Mouse (Mus musculus) kidney, embryonic 16.5 days (tissue): ENCODE results near the gene Rsph3b. TPM values are rescaled to one million over a fixed set of nuclear protein-coding genes. Genes with fewer than 3 reads are reported as not detected.
"Not testable (repeated sequence)": the region's sequence is repeated elsewhere in the genome, so short reads cannot be mapped to it uniquely, and the experiment has no call there.

Experiments used
- ATAC-seq: fragments of 200-750 bp; cut with Nextera tagmentation; 2 replicates; pipeline ENCODE4 v1.8.0; 2017; ENCODE audit warnings: moderate TSS enrichment; ENCODE audit not compliant: low FRiP score, low TSS enrichment
- H3K27ac ChIP-seq: fragments of 300-500 bp; sonication (generic); 2 replicates; pipeline ENCODE4 v1.5.1; 2014; ENCODE audit warnings: low read length
- H3K27me3 ChIP-seq: fragments of 300-500 bp; sonication (generic); 2 replicates; pipeline ENCODE4 v1.6.1; 2014; ENCODE audit warnings: low read length, control low read depth, mixed read lengths; ENCODE audit not compliant: insufficient read depth
- H3K36me3 ChIP-seq: fragments of 300-500 bp; sonication (generic); 2 replicates; pipeline ENCODE4 v1.6.1; 2014; ENCODE audit warnings: low read length, control low read depth, mixed read lengths; ENCODE audit not compliant: insufficient read depth
- H3K4me1 ChIP-seq: fragments of 300-500 bp; sonication (generic); 2 replicates; pipeline ENCODE4 v1.6.1; 2014; ENCODE audit warnings: low read length, control low read depth, mixed read lengths; ENCODE audit not compliant: insufficient read depth
- H3K4me2 ChIP-seq: fragments of 300-500 bp; sonication (generic); replicated peaks from 2 replicates; pipeline ENCODE4 v1.6.1; 2014; ENCODE audit warnings: low read depth, low read length
- H3K4me3 ChIP-seq: fragments of 300-500 bp; sonication (generic); 2 replicates; pipeline ENCODE4 v1.5.1; 2014; ENCODE audit warnings: mild to moderate bottlenecking, low read length
- H3K9ac ChIP-seq: fragments of 300-500 bp; sonication (generic); replicated peaks from 2 replicates; pipeline ENCODE4 v1.6.1; 2014; ENCODE audit warnings: low read length
- H3K9me3 ChIP-seq: fragments of 300-500 bp; sonication (generic); 2 replicates; pipeline ENCODE4 v1.6.1; 2016; ENCODE audit warnings: low read length, control low read depth
- WGBS: fragments of 180-500 bp; shearing (Covaris S2); extraction: QIAGEN DNeasy Blood & Tissue Kit; methylation state at CpG from one replicate; pipeline ENCODE4 v1.1.7; 2014; 5-methylcytosine and 5-hydroxymethylcytosine counted together
- polyA plus RNA-seq: library from polyadenylated mRNA; unstranded; fragments of >200 nt; fragmentation: Nextera tagmentation; extraction: Ambion mirVana; gene quantifications from 2 replicates; pipeline ENCODE4 v1.2.1, GENCODE M21; 2015

Rsph3b gene
- 60.4 and 60.6 TPM in 2 replicates for polyA plus RNA-seq

DNA sequence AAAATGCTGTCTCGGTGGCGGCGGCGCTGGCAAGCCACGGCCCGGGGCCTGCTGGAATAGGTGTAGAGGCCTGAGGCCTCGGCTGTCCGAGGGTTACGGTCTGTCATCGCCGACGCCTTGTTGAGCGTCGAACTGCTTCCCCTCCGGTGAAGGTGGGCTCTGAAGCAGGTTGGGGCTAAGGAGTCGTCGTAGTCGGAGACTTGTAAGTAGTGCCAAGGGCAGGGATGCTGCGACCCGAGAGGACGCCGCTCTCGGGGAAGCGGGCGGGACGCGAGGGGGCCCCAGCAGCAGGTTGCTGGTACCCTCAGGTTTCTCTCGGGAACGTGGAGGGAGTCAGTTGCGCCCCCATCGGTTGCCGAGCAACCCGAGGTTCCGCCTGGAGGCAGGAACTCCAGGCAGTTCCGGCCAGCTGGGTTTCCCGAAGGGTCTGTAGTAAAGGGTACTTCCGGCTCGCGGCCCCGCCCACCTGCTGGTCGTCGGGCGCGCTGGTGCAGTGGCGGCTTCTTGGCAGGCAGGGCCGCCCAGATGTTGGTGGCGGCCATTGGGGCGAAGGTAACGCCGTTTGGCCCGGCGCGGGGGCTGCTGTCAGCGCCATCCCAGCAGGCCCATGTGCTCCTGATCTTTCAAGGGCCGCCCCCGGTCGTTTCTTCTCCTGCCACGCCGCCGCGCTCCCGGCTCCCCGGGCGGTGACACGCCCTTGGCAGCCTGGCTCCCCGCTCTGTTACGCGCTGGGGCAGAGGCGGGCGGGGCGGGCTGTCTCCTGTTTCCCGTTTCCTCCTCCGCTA lies at the start of gene Rsph3b:
Gene Rsph3b, minus strand, starts transcription at position 699 of the 785 bp plus-strand sequence.
- Histone ChIP-seq H3K27ac (peak within 1 kb of the TSS; percentile 90), H3K4me3 (peak within 1 kb of the TSS; percentile 58), H3K4me2 (peak within 1 kb of the TSS; percentile 61), H3K9ac (peak within 1 kb of the TSS; percentile 66)
- under 1% methylated on average over 69 of the region's 73 CpGs for WGBS
- H3K36me3 ChIP-seq, H3K27me3 ChIP-seq, H3K4me1 ChIP-seq, H3K9me3 ChIP-seq: not testable (repeated sequence)
- ATAC-seq: peak; percentile 98

DNA sequence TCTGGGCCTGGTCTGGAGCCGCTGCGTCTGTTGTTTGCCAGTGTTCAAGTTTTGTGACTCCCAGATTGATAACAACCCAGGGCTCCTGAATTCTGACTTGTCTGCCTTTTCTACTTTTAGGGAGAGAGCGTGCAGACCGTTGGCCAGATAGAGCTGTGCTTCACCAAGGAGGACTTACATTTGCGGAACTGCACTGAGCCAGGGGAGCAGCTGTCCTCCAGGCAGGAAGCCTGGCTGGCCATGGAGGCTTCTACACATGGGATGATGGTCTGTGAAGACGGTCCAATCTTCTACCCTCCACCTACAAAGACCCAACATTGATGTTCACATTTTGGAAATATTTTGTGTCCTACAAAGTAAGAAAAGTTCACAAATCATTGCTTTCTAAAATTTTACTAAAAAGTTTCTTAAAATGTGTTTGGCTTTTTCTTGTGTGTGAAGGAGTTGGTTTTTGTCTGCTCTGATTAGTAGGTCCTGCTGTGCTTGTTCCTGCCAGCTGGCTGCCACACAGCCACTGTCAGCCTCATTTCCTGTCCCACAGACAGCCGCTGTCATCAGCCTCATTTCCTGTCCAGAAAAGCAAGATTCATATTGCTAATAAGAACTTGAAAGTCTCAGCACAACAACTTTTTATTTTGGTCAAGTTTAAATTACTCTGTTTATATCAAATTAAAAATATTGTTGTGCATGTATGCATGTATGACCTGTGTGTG lies 49.5 kb upstream of the Rsph3b start:
- ATAC-seq, H3K27me3 ChIP-seq: not testable (repeated sequence)

DNA sequence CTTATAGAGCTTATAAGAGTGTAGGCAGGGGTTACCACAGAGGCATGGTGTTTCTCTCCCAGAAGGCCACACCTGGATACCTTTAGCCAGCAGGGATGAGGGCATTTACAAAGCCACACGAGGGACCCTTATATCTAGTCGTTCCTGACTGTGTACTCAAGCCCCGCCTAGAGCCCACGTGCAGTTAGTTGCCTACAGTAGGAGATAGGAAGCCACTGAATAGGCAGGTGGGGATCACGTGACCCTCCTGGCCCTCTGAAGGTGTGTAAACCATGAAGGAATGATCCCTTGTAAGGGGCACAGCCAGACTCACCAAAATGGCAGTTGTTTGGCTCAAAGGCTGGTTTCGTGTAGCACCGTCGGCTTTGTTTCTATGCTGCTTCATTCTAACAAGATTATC lies 48.3 kb upstream of the Rsph3b start:
- H3K4me2 ChIP-seq, H3K4me3 ChIP-seq, H3K4me1 ChIP-seq, H3K27ac ChIP-seq, H3K9ac ChIP-seq, H3K9me3 ChIP-seq, H3K27me3 ChIP-seq, ATAC-seq, H3K36me3 ChIP-seq: not testable (repeated sequence)
- WGBS: 84% methylated on average over 8 of the region's 8 CpGs

More for the DNA sequence above, 49.5 kb upstream of the Rsph3b start:
- not testable (repeated sequence) for H3K4me2 ChIP-seq, H3K9me3 ChIP-seq, H3K4me3 ChIP-seq, H3K36me3 ChIP-seq, H3K27ac ChIP-seq, H3K4me1 ChIP-seq, H3K9ac ChIP-seq
- WGBS: 83% methylated on average over 1 of the region's 7 CpGs

DNA sequence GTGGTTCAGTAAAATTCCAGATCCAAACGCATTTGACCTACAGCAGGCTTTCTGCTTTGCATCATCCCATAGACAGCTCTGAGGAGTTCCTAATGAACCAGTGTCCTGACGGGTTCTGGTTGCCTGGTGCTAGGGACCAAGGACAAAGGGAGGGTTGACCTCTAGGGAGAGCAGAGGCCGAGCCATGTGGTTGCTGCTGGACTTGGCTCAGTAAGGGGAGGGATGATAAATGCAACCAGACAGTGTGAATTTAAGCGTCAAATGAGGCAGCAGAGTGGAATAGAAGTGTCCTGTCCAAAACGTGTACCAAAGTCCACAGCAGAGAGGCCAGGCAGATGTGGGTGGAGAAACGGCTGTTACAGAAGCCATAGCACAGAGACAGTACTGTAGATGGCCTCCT lies 47.0 kb upstream of the Rsph3b start:
- H3K27ac ChIP-seq: not testable (repeated sequence)
- no CpG with 5 or more reads among the region's 6 CpGs for WGBS

DNA sequence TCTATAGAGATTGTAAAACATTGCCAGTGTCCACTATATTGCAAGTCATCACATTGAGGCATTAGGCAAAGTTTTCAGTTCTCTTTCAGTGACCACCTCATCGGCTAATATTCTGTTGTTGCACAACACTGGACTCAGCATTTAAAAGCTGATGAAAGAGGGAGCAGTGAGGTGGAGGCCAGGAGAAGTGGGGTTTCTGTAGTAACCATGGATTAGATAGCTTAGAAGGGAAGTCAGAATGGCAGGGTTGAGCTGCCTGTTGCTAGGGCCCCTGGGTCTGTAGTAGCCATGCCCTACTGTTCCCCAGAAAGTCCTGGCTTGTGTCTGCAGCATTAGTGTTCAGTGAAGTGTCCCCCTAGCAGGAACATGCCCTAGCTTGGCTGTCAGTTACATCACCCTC lies 37.6 kb upstream of the Rsph3b start:
- WGBS: 89% methylated on average over 1 of the region's 1 CpGs
- H3K9me3 ChIP-seq, H3K4me1 ChIP-seq, H3K27ac ChIP-seq, H3K4me2 ChIP-seq, H3K4me3 ChIP-seq, H3K36me3 ChIP-seq, H3K9ac ChIP-seq, H3K27me3 ChIP-seq, ATAC-seq: not testable (repeated sequence)

More for the DNA sequence above, 47.0 kb upstream of the Rsph3b start:
- H3K4me2 ChIP-seq, H3K9me3 ChIP-seq, H3K4me3 ChIP-seq, ATAC-seq, H3K9ac ChIP-seq, H3K36me3 ChIP-seq, H3K4me1 ChIP-seq, H3K27me3 ChIP-seq: not testable (repeated sequence)

DNA sequence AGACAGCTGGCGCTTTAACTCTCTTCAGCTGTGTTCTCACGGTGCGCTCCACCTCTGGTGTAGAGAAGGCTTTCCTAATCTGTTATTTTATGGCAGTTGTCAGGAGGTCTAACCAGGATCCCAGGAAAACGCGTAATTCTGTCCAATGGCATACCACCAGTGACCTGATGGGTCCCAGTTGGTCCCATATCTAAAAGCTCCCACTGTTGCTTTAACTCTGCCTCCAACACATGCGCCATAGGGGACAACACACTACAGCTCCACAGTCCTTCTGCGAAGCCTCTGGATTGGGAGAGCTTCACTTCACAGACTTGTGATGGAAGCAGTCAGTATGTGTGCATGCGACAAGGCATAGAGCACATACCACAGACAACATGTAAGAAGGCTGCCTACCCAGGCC lies 31.7 kb upstream of the Rsph3b start:
- peak overlapping the region; percentile 51; the same call in 1 of the 2 replicates for H3K4me2 ChIP-seq
- not testable (repeated sequence) for H3K9me3 ChIP-seq, H3K9ac ChIP-seq, H3K36me3 ChIP-seq, H3K27ac ChIP-seq, H3K27me3 ChIP-seq, ATAC-seq, H3K4me1 ChIP-seq, H3K4me3 ChIP-seq
- 80% methylated on average over 5 of the region's 8 CpGs for whole genome bisulfite sequencing

DNA sequence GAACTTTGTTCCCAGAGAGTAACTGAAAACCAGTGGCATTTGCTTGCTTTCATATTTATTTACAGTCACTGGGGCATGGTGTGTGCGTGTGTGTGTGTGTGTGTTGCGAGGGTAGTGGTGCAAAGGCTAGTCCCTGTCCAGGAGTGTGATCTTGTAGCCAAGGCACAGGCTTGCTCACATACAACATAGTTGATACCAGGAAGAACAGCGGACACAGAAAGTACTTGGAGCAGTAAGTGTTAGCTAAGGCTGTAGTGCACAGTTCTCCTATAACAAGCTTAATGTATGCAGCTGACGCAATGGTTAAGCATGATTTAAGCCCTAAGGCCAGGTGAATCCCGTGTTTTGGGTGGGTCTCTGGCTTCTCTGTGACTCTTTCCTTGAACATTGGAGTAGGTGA lies 30.9 kb upstream of the Rsph3b start:
- not testable (repeated sequence) for H3K9me3 ChIP-seq, H3K4me1 ChIP-seq, H3K27ac ChIP-seq, H3K36me3 ChIP-seq, H3K27me3 ChIP-seq
- 11% methylated on average over 4 of the region's 5 CpGs for WGBS
- H3K9ac ChIP-seq: peak overlapping the region; percentile 72
- peak overlapping the region; percentile 55 for H3K4me3 ChIP-seq
- ATAC-seq: peak; percentile 13; the same call in 1 of the 2 replicates
- peak overlapping the region; percentile 51 for H3K4me2 ChIP-seq

DNA sequence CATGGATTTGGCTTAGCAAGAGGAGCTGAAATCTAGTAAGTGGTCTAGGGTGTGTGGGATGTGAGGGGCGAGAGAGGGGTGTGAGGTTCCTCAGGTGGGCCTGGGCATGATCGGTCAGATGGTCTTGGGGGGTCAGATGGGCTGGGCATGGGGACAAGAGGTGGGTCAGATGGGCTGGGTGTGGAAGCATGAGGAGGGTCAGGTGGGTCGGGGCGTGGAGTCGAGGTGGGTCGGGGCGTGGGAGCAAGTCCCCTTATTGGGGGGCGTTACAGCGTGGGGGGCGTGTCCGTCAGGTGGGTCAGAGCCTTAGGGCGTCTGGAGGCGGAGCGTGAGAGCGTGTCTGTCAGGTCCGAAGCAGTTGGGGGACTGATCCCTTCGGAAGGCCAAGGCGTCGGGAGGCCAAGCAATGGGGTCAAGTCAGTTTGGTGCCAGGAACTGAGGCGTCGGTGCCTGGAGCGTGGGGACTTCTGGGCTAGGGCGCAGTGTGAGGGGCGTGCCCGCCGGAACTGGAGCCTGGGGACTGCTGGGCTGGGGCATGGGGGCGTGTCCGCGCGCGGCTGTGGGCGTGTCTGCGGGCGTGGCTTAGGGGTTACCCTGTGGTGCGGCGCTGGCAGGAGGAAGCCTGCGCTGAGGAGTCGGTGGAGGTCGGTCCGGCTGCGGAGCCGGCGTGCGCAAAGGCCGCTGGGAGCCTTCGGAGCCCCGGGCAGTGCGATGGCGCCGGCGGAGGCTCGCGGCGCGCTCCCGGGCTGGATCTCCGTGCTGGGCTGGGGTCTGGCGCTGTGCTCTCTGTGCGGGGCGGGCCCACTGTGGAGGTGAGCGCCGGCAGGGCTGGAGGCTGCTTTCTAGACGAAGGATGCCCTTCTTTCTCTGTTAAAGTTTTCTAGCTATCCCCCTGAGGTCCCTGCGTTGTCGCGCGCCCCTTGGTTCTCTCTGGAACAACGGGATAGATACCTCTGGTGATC lies 30.1 kb upstream of the Rsph3b start, which contains the start of gene Gm49721:
Gene Gm49721, plus strand, starts transcription at position 618 of the 962 bp plus-strand sequence.
- Histone ChIP-seq H3K4me3 (peak within 1 kb of the TSS; percentile 55), H3K9ac (peak within 1 kb of the TSS; percentile 72), H3K27ac (0 out of 2 replicates have a peak within 1 kb of the TSS, but pooled peaks have one; percentile 53), H3K4me2 (peak within 1 kb of the TSS; percentile 51)
- H3K36me3 ChIP-seq, H3K9me3 ChIP-seq, H3K27me3 ChIP-seq, H3K4me1 ChIP-seq: not testable (repeated sequence)
- 1% methylated on average over 31 of the region's 68 CpGs for WGBS
- peak; percentile 98 for ATAC-seq

DNA sequence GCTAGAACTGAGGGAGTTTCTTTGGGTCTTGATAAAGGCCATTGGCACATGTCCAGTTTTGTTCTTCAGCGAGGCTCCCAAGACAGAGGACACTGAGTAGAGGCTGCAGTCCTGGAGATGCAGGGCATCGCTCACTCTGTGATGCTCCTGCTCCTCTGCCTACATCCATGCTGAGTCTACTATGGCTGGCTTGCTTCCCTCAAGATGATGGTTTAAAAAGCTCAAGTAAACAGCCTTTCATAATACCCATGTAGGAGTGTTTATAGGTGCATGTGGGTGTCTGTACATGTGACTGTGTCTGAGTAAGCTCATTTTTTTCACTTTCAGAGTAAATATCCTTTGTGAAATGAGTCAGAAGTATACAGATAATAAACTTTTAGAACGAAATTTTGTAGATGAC lies 26.5 kb upstream of the Rsph3b start:
- H3K4me3 ChIP-seq, H3K4me1 ChIP-seq, H3K27me3 ChIP-seq, ATAC-seq, H3K27ac ChIP-seq, H3K4me2 ChIP-seq, H3K9ac ChIP-seq, H3K9me3 ChIP-seq, H3K36me3 ChIP-seq: not testable (repeated sequence)
- WGBS: 61% methylated on average over 3 of the region's 3 CpGs
